Mouse (Mus musculus) liver, adult 2 months (tissue): ENCODE results near the gene Lcorl.

ENCODE experiments used
- CTCF ChIP-seq: fragments of 200-500 bp; IDR thresholded peaks from 2 replicates; pipeline ENCODE4 v1.5.1; 2011; ENCODE audit warnings: low read depth, low read length, control low read depth
- POLR2A ChIP-seq: fragments of 200-500 bp; IDR thresholded peaks from 2 replicates; pipeline ENCODE4 v1.6.1; 2011; ENCODE audit warnings: low read length, control low read depth; ENCODE audit not compliant: insufficient read depth; ENCODE audit errors: extremely low read depth

GRCm38 (mm10) chr5:45668831-45669230 is 188.6 kb downstream of the Lcorl start:
- TF ChIP-seq POLR2A (no peak), CTCF (no peak)
